Mouse (Mus musculus): Measurements from ENCODE around the gene Kif9.
A peak's percentile ranks its signal among the peaks of the same experiment; 100 is the strongest.

The Kif9 gene

GRCm38 (mm10) chr9:110529002-110529737 lies 52.4 kb downstream of the Kif9 start:
- DNase-seq (ENCODE audit: low read depth): no peak

- no peak for DNase-seq (ENCODE audit: low read depth)
These were observed 53.9 kb downstream of the Kif9 start for GRCm38 (mm10) chr9:110530650-110531049.

GRCm38 (mm10) chr9:110531151-110531791 lies 54.5 kb downstream of the Kif9 start:
- DNase-seq (ENCODE audit: low read depth): peak; percentile 7

- DNase-seq (ENCODE audit: low read depth): peak; percentile 90
These were observed 55.2 kb downstream of the Kif9 start for GRCm38 (mm10) chr9:110531914-110532489.

GRCm38 (mm10) chr9:110532538-110533291 lies 56.0 kb downstream of the Kif9 start, which contains the start of gene Setd2:
TSS of gene Setd2 (plus strand) at chr9:110532597.
- DNase-seq (ENCODE audit: low read depth): peak; percentile 7

GRCm38 (mm10) chr9:110533645-110534044 lies 56.9 kb downstream of the Kif9 start:
- DNase-seq (ENCODE audit: low read depth): peak; percentile 2

DNA sequence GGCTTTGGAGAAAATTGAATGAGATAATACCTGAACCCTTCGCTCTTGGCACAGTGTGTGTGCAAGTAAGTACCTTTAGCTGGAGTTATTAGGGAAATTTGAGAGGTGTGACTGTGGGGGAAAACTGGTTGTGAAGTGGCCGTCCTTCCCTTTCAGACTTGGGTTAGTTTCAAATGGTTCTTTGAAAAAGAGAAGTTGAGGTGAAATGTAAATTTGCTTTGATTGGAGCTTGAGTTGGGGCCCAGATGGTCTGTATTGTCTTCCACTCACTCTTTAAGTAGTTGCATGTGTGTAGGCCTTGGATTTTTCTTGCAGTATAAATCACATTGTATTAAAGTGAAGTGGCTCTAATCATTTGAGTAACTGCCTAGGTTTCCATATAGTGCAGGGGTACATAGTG lies 58.4 kb downstream of the Kif9 start:
- no peak for DNase-seq (ENCODE audit: low read depth)

DNA sequence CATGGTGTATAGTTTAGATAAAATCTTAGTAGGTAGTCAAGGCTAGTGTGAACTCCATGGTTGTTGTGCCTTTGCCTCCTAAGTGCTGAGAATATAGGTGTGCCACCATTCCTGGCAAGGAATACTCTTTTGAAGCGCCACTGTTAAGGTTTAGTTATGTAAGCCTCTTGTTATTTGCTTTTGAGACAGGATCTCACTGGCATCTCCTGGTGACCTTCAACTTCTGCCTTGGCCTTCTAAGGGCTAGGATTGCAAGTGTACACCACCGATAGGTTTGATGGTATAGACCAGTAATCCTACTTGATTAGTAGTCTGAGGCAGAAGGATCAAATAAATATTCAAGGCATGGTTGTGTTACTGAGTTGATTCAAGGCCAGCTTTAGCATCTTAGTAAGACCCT lies 59.9 kb downstream of the Kif9 start:
- DNase-seq (ENCODE audit: low read depth): no peak

DNA sequence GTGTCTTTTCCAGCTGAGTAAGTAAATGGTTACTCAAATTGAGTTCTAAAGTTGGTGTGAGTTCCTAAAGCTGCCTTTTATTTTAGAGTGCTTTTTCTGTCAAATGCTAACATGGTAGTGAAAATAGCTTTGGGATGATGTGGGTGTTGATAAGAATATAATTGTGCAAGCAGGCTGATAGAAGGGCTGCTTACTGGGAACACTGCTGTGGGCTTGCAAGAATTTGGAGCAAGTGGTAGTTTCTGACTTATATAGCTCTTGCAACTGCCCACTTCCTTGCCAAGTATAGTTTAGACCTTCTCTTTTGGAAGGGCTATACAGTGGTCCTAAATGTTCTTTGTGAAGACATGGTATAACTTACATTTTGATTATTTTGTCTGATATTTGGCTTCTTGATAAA lies 61.8 kb downstream of the Kif9 start:
- no peak for DNase-seq (ENCODE audit: low read depth)

DNA sequence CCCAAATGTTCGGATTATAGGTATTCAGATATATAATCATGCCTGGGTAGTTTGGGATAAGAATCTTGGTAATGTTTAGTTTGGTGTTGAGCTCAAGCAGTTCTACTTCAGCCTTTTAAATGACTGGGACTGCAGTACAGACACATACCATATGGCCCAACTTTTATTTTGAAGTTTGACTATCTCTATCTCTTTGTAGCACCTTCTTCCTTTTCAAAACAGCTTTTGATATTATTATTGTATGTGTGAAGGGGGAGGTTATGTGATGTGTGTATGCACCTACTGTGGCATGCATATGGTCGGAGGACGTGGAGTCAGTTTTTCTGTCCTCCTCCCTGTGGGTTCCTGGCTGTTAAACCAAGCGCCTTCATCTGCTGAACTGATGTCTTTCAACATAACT lies 65.2 kb downstream of the Kif9 start:
- DNase-seq (ENCODE audit: low read depth): no peak

DNA sequence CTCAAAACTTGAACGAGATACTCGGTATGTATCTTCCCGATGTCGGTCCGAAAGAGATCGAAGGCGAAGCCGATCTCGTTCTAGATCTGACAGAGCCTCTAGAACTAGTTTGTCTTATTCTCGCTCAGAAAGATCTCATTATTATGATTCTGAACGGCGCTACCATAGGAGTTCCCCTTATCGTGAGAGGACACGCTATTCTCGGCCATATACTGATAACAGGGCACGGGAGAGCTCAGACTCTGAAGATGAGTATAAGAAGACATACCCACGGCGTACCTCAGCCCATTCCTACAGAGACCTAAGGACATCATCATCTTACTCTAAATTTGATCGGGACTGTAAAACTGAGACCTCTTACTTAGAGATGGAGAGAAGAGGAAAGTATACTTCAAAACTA lies 71.5 kb downstream of the Kif9 start:
- DNase-seq (ENCODE audit: low read depth): no peak

- no peak for DNase-seq (ENCODE audit: low read depth)
These were observed 91.6 kb downstream of the Kif9 start for GRCm38 (mm10) chr9:110568309-110568708.
